Mouse (Mus musculus) heart, postnatal 0 days (tissue): ENCODE results near the gene Ldlr. TPM values are rescaled to one million over a fixed set of nuclear protein-coding genes. Genes with fewer than 3 reads are reported as not detected.

Source experiments
- ATAC-seq: fragments of 200-750 bp; cut with Nextera tagmentation; 2 replicates; pipeline ENCODE4 v1.8.0; 2017; ENCODE audit warnings: low read depth, moderate number of reproducible peaks, moderate library complexity; ENCODE audit not compliant: insufficient read depth
- DNase-seq: peaks from one replicate; pipeline ENCODE4 v3.0.0-alpha.2; 2016; ENCODE audit warnings: low spot score
- H3K27ac ChIP-seq: fragments of 300-500 bp; sonication (generic); 2 replicates; pipeline ENCODE4 v1.5.1; 2014; ENCODE audit warnings: low read depth, mild to moderate bottlenecking
- H3K27me3 ChIP-seq: fragments of 300-500 bp; sonication (generic); 2 replicates; pipeline ENCODE4 v1.6.1; 2014; ENCODE audit warnings: low read length, mixed read lengths; ENCODE audit not compliant: control insufficient read depth, insufficient read depth
- H3K36me3 ChIP-seq: fragments of 300-500 bp; sonication (generic); replicated peaks from 2 replicates; pipeline ENCODE4 v1.6.1; 2014; ENCODE audit warnings: low read length, mixed read lengths; ENCODE audit not compliant: control insufficient read depth, insufficient read depth
- H3K4me1 ChIP-seq: fragments of 300-500 bp; sonication (generic); 2 replicates; pipeline ENCODE4 v1.6.1; 2014; ENCODE audit warnings: antibody characterized with exemption; ENCODE audit not compliant: control insufficient read depth, insufficient read depth
- H3K4me2 ChIP-seq: fragments of 300-500 bp; sonication (generic); 2 replicates; pipeline ENCODE4 v1.6.1; 2014; ENCODE audit warnings: low read depth, mild to moderate bottlenecking, low read length, moderate library complexity
- H3K4me3 ChIP-seq: fragments of 300-500 bp; sonication (generic); 2 replicates; pipeline ENCODE4 v1.5.1; 2014; ENCODE audit warnings: low read depth, low read length
- H3K9ac ChIP-seq: fragments of 300-500 bp; sonication (generic); replicated peaks from 2 replicates; pipeline ENCODE4 v1.6.1; 2014; ENCODE audit warnings: low read depth, low read length, mixed read lengths
- H3K9me3 ChIP-seq: fragments of 300-500 bp; sonication (generic); replicated peaks from 2 replicates; pipeline ENCODE4 v1.6.1; 2016; ENCODE audit warnings: low read length; ENCODE audit not compliant: control insufficient read depth
- CTCF ChIP-seq: IDR thresholded peaks from 2 replicates; pipeline ENCODE4 v1.5.1; 2016; ENCODE audit warnings: antibody characterized with exemption, control low read depth, low read depth
- EP300 ChIP-seq: IDR thresholded peaks from 2 replicates; pipeline ENCODE4 v1.6.1; 2016; ENCODE audit warnings: antibody characterized with exemption, low read depth
- WGBS: fragments of 180-500 bp; shearing (Covaris S2); extraction: QIAGEN DNeasy Blood & Tissue Kit; methylation state at CpG from one replicate; pipeline ENCODE4 v1.1.7; 2014; 5-methylcytosine and 5-hydroxymethylcytosine counted together
- polyA plus RNA-seq: library from polyadenylated mRNA; unstranded; fragments of >200 nt; fragmentation: Nextera tagmentation; extraction: Ambion mirVana; gene quantifications from 2 replicates; pipeline ENCODE4 v1.2.1, GENCODE M21; 2015
- total RNA-seq: library from RNA; depleted of rRNA; stranded (reverse); fragments of >200 nt; gene quantifications from 2 replicates; pipeline ENCODE4 v1.2.3, GENCODE M21; 2014; ENCODE audit warnings: low replicate concordance

Gene Ldlr
- total and polyA plus RNA-seq, 2 experiments from 2014 or later = 10.9 to 36.8 TPM

GRCm38 (mm10) chr9:21715298-21715697 is 8.0 kb upstream of the Ldlr start:
- TF ChIP-seq EP300 (no peak), CTCF (no peak)
- H3K27me3 ChIP-seq = no peaks in the 10 kb centered on the region
- no peak overlapping the region for H3K4me3 ChIP-seq
- ATAC-seq (peak; percentile 90), DNase-seq (peak; percentile 78)
- 0 out of 2 replicates have a peak, but pooled peaks cover 6% of the 10 kb centered on the region for H3K4me1 ChIP-seq
- no peaks in the 10 kb centered on the region for H3K36me3 ChIP-seq
- no peak overlapping the region for H3K9ac ChIP-seq
- 26% methylated on average over 4 of the region's 4 CpGs for WGBS
- H3K27ac ChIP-seq = peak overlapping the region; percentile 53
- no peaks in the 10 kb centered on the region for H3K9me3 ChIP-seq
- no peak overlapping the region for H3K4me2 ChIP-seq

GRCm38 (mm10) chr9:21717015-21717414 is 6.3 kb upstream of the Ldlr start:
- Histone ChIP-seq H3K4me1 (peaks cover 6% of the 10 kb centered on the region; the same call in 1 of the 2 replicates), H3K4me3 (no peak overlapping the region), H3K27ac (no peak overlapping the region), H3K9ac (no peak overlapping the region), H3K27me3 (no peaks in the 10 kb centered on the region), H3K36me3 (no peaks in the 10 kb centered on the region), H3K9me3 (no peaks in the 10 kb centered on the region), H3K4me2 (no peak overlapping the region)
- no peak for TF ChIP-seq CTCF
- ATAC-seq = no peak
- WGBS = 72% methylated on average over 2 of the region's 2 CpGs
- DNase-seq = no peak

GRCm38 (mm10) chr9:21721036-21721435 is 2.2 kb upstream of the Ldlr start:
- WGBS = 17% methylated on average over 2 of the region's 2 CpGs
- Histone ChIP-seq H3K4me1 (peaks cover 23% of the 10 kb centered on the region; the same call in 1 of the 2 replicates), H3K9me3 (no peaks in the 10 kb centered on the region), H3K27me3 (no peaks in the 10 kb centered on the region), H3K36me3 (no peaks in the 10 kb centered on the region), H3K9ac (0 out of 2 replicates have a peak overlapping the region, but pooled peaks have one; percentile 13), H3K4me2 (no peak overlapping the region), H3K27ac (peak overlapping the region; percentile 74), H3K4me3 (no peak overlapping the region)
- TF ChIP-seq EP300 = no peak
- TF ChIP-seq CTCF = no peak
- no peak for ATAC-seq
- no peak for DNase-seq

- TF ChIP-seq EP300 = no peak
- TF ChIP-seq CTCF = no peak
- Histone ChIP-seq H3K27ac (peak overlapping the region; percentile 96), H3K36me3 (no peaks in the 10 kb centered on the region; the same call in none of the 2 replicates), H3K4me1 (peaks cover 28% of the 10 kb centered on the region), H3K4me3 (peak overlapping the region; percentile 85), H3K4me2 (peak overlapping the region; percentile 97), H3K9me3 (no peaks in the 10 kb centered on the region), H3K27me3 (no peaks in the 10 kb centered on the region), H3K9ac (peak overlapping the region; percentile 65)
- ATAC-seq (peak; percentile 93), DNase-seq (peak; percentile 96)
- 1% methylated on average over 18 of the region's 18 CpGs for WGBS
Observed at GRCm38 (mm10) chr9:21724147-21724536, 859 bp downstream of the Ldlr start.

- WGBS = 52% methylated on average over 23 of the region's 23 CpGs
- Histone ChIP-seq H3K9ac (0 out of 2 replicates have a peak overlapping the region, but pooled peaks have one; percentile 24), H3K27ac (no peak overlapping the region), H3K4me1 (peaks cover 31% of the 10 kb centered on the region), H3K36me3 (no peaks in the 10 kb centered on the region; the same call in none of the 2 replicates), H3K27me3 (no peaks in the 10 kb centered on the region), H3K4me3 (peak overlapping the region; percentile 85), H3K4me2 (peak overlapping the region; percentile 97), H3K9me3 (no peaks in the 10 kb centered on the region)
- TF ChIP-seq EP300 (no peak), CTCF (no peak)
- DNase-seq = no peak
- no peak for ATAC-seq
Observed at GRCm38 (mm10) chr9:21725224-21726121, 2.2 kb downstream of the Ldlr start.
